Mouse (Mus musculus) ovary, postnatal 14 days (tissue): ENCODE results near the gene Acin1.

ENCODE experiments used
- DNase-seq: peaks from one replicate; pipeline ENCODE4 v3.0.0; 2022; ENCODE audit warnings: low spot score

The Acin1 gene

GRCm38 (mm10) chr14:54686522-54687143 is at the start of gene Acin1:
Acin1 (minus strand) TSS chr14:54686931.
- DNase-seq, result peak; percentile 100

GRCm38 (mm10) chr14:54735221-54735620 is 48.5 kb upstream of the Acin1 start:
- no peak for DNase-seq

GRCm38 (mm10) chr14:54734004-54734403 is 47.3 kb upstream of the Acin1 start:
- DNase-seq, result no peak

- no peak for DNase-seq
Measured at GRCm38 (mm10) chr14:54732206-54732605, 45.5 kb upstream of the Acin1 start.

- DNase-seq, result no peak
Measured at GRCm38 (mm10) chr14:54730305-54730704, 43.6 kb upstream of the Acin1 start.

GRCm38 (mm10) chr14:54728823-54729653 is 42.3 kb upstream of the Acin1 start:
- DNase-seq, result no peak

- no peak for DNase-seq
Measured at GRCm38 (mm10) chr14:54727565-54727964, 40.8 kb upstream of the Acin1 start.

- DNase-seq, result no peak
Measured at GRCm38 (mm10) chr14:54724049-54724448, 37.3 kb upstream of the Acin1 start.

GRCm38 (mm10) chr14:54721711-54722110 is 35.0 kb upstream of the Acin1 start:
- no peak for DNase-seq

GRCm38 (mm10) chr14:54720654-54721350 is 34.1 kb upstream of the Acin1 start:
- DNase-seq, result no peak

GRCm38 (mm10) chr14:54720041-54720440 is 33.3 kb upstream of the Acin1 start:
- DNase-seq, result no peak

- DNase-seq, result no peak
Measured at GRCm38 (mm10) chr14:54715402-54715801, 28.7 kb upstream of the Acin1 start.

- DNase-seq, result no peak
Measured at GRCm38 (mm10) chr14:54714617-54715081, 27.9 kb upstream of the Acin1 start.

- peak; percentile 63 for DNase-seq
Measured at GRCm38 (mm10) chr14:54714121-54714520, 27.4 kb upstream of the Acin1 start.

- DNase-seq, result no peak
Measured at GRCm38 (mm10) chr14:54712861-54713260, 26.1 kb upstream of the Acin1 start.

- no peak for DNase-seq
Measured at GRCm38 (mm10) chr14:54712074-54712473, 25.3 kb upstream of the Acin1 start, which contains the start of gene Cebpe. Cebpe (minus strand) TSS chr14:54712174.

- no peak for DNase-seq
Measured at GRCm38 (mm10) chr14:54709054-54709453, 22.3 kb upstream of the Acin1 start.

GRCm38 (mm10) chr14:54706589-54707320 is 20.0 kb upstream of the Acin1 start:
- no peak for DNase-seq

GRCm38 (mm10) chr14:54705844-54706243 is 19.1 kb upstream of the Acin1 start:
- no peak for DNase-seq

- no peak for DNase-seq
Measured at GRCm38 (mm10) chr14:54703207-54703606, 16.5 kb upstream of the Acin1 start.

GRCm38 (mm10) chr14:54701298-54701697 is 14.6 kb upstream of the Acin1 start:
- peak; percentile 81 for DNase-seq

- DNase-seq, result no peak
Measured at GRCm38 (mm10) chr14:54699586-54699985, 12.9 kb upstream of the Acin1 start.
